Mouse (Mus musculus): ENCODE results near the gene Foxg1.

GRCm38 (mm10) chr12:49392041-49392390, 9.6 kb downstream of the Foxg1 start:
- TF ChIP-seq CTCF (IDR thresholded peaks at IDR 0.05; ENCODE audit: low read depth): no peak
- TF ChIP-seq EP300 (IDR thresholded peaks at IDR 0.05; ENCODE audit: low read depth): no peak

Data from liver, postnatal 0 days (tissue).